Mouse (Mus musculus) c-Kit-positive CD71-positive TER-119-positive erythroid progenitor cells, embryonic 14.5 days (primary cell): ENCODE data around the gene Cldn14.

Experiments
- DNase-seq: peaks from one replicate; pipeline ENCODE4 v3.0.0-alpha.2; 2013; ENCODE audit warnings: low spot score

Gene Cldn14

GRCm38 (mm10) chr16:93944301-93944700 is 64.3 kb downstream of the Cldn14 start:
- DNase-seq = no peak

- DNase-seq = no peak
Measured at GRCm38 (mm10) chr16:93942796-93943502, 65.7 kb downstream of the Cldn14 start.

GRCm38 (mm10) chr16:93941781-93942567 is 66.7 kb downstream of the Cldn14 start:
- DNase-seq = no peak

GRCm38 (mm10) chr16:93939961-93940360 is 68.7 kb downstream of the Cldn14 start:
- DNase-seq = no peak

GRCm38 (mm10) chr16:93938400-93938846 is 70.2 kb downstream of the Cldn14 start:
- peak; percentile 66 for DNase-seq

- DNase-seq = no peak
Measured at GRCm38 (mm10) chr16:93935009-93935408, 73.6 kb downstream of the Cldn14 start.

- no peak for DNase-seq
Measured at GRCm38 (mm10) chr16:93934588-93934987, 74.0 kb downstream of the Cldn14 start.

- no peak for DNase-seq
Measured at GRCm38 (mm10) chr16:93932185-93933168, 76.2 kb downstream of the Cldn14 start.

GRCm38 (mm10) chr16:93929370-93930032 is 79.1 kb downstream of the Cldn14 start:
- no peak for DNase-seq

- no peak for DNase-seq
Measured at GRCm38 (mm10) chr16:93925684-93926247, 82.9 kb downstream of the Cldn14 start.

GRCm38 (mm10) chr16:93923788-93924187 is 84.8 kb downstream of the Cldn14 start:
- no peak for DNase-seq

- no peak for DNase-seq
Measured at GRCm38 (mm10) chr16:93922835-93923389, 85.7 kb downstream of the Cldn14 start.

- DNase-seq = no peak
Measured at GRCm38 (mm10) chr16:93920673-93921072, 88.0 kb downstream of the Cldn14 start.

- no peak for DNase-seq
Measured at GRCm38 (mm10) chr16:93919189-93919588, 89.4 kb downstream of the Cldn14 start.

- DNase-seq = no peak
Measured at GRCm38 (mm10) chr16:93918679-93919060, 90.0 kb downstream of the Cldn14 start.

- DNase-seq = peak; percentile 85
Measured at GRCm38 (mm10) chr16:93917712-93918678, 90.6 kb downstream of the Cldn14 start.

GRCm38 (mm10) chr16:93915338-93915849 is 93.2 kb downstream of the Cldn14 start:
- no peak for DNase-seq

GRCm38 (mm10) chr16:93913881-93914576 is 94.6 kb downstream of the Cldn14 start:
- no peak for DNase-seq

GRCm38 (mm10) chr16:93912808-93913207 is 95.8 kb downstream of the Cldn14 start:
- DNase-seq = no peak
